Mouse (Mus musculus) neural tube, embryonic 12.5 days (tissue): ENCODE measurements at regions not wholly inside any gene's neighbourhood (a gene's known extent, or its start where the extent isn't known, plus 50 kb on each side); places are given as distances from the start of the nearest gene placed in this dataset.

ENCODE experiments used
- ATAC-seq: fragments of 200-750 bp; cut with Nextera tagmentation; 2 replicates; pipeline ENCODE4 v1.8.0; 2017; ENCODE audit warnings: low read depth, mild to moderate bottlenecking, moderate TSS enrichment, moderate library complexity; ENCODE audit not compliant: low FRiP score
- H3K27ac ChIP-seq: fragments of 300-500 bp; sonication (generic); 2 replicates; pipeline ENCODE4 v1.5.1; 2016
- H3K27me3 ChIP-seq: fragments of 300-500 bp; sonication (generic); replicated peaks from 2 replicates; pipeline ENCODE4 v1.6.1; 2016; ENCODE audit warnings: mild to moderate bottlenecking
- H3K36me3 ChIP-seq: fragments of 300-500 bp; sonication (generic); 2 replicates; pipeline ENCODE4 v1.6.1; 2016; ENCODE audit warnings: mild to moderate bottlenecking
- H3K4me1 ChIP-seq: fragments of 300-500 bp; sonication (generic); 2 replicates; pipeline ENCODE4 v1.6.1; 2016
- H3K4me2 ChIP-seq: fragments of 300-500 bp; sonication (generic); replicated peaks from 2 replicates; pipeline ENCODE4 v1.6.1; 2016; ENCODE audit warnings: mild to moderate bottlenecking
- H3K4me3 ChIP-seq: fragments of 300-500 bp; sonication (generic); 2 replicates; pipeline ENCODE4 v1.5.1; 2016
- H3K9ac ChIP-seq: fragments of 300-500 bp; sonication (generic); 2 replicates; pipeline ENCODE4 v1.6.1; 2016; ENCODE audit warnings: mild to moderate bottlenecking
- H3K9me3 ChIP-seq: fragments of 300-500 bp; sonication (generic); 2 replicates; pipeline ENCODE4 v1.6.1; 2016; ENCODE audit warnings: mild to moderate bottlenecking
- whole genome bisulfite sequencing: fragments of 180-500 bp; shearing (Covaris S2); methylation state at CpG from one replicate; pipeline ENCODE4 v1.1.7; 2016; 5-methylcytosine and 5-hydroxymethylcytosine counted together

DNA sequence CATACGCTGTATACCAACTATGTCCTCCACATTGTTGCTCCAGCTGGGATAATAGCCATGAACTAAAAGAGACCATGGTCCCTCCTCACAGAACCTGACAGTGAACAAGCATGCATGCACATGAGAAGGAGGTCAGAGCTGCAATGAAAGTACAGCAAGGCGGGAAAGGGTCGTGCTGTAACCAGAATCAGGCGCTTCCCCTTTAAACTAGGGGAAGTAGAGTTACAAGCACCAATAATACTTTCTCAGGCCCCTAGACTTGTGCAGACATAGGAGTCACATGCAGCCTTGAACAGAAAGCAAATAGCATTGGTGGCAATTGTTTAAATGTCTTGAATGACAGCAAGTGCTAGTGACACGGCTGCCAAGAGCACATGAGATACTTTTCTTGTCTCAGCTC is 261.8 kb upstream of the Dynlrb2 start:
- Histone ChIP-seq H3K4me3 (no peak overlapping the region), H3K4me1 (peaks cover 6% of the 10 kb centered on the region; the same call in 1 of the 2 replicates), H3K27me3 (no peaks in the 10 kb centered on the region), H3K9me3 (no peaks in the 10 kb centered on the region), H3K27ac (no peak overlapping the region), H3K36me3 (no peaks in the 10 kb centered on the region), H3K9ac (no peak overlapping the region), H3K4me2 (no peak overlapping the region)
- 78% methylated on average over 5 of the region's 5 CpGs for WGBS
- no peak for ATAC-seq

DNA sequence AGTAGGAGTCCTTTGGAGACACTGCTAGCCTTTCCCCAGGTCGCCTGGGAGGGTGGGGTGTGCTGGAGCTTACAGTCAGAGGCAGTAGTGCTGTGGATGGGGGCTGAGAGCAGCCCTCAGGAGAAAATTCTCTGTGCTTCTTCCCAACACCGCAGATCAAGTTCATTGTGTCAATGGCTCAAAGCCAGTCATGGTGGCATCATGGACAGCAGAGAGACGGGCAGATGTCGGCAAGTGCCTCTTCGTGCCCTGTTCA is 262.9 kb upstream of the Dynlrb2 start:
- ATAC-seq, result no peak
- Histone ChIP-seq H3K36me3 (no peaks in the 10 kb centered on the region), H3K27me3 (0 out of 2 replicates have a peak, but pooled peaks cover 2% of the 10 kb centered on the region), H3K4me3 (no peak overlapping the region), H3K9me3 (no peaks in the 10 kb centered on the region), H3K27ac (no peak overlapping the region), H3K4me2 (no peak overlapping the region), H3K9ac (no peak overlapping the region), H3K4me1 (peaks cover 6% of the 10 kb centered on the region; the same call in 1 of the 2 replicates)
- 90% methylated on average over 5 of the region's 5 CpGs for WGBS

DNA sequence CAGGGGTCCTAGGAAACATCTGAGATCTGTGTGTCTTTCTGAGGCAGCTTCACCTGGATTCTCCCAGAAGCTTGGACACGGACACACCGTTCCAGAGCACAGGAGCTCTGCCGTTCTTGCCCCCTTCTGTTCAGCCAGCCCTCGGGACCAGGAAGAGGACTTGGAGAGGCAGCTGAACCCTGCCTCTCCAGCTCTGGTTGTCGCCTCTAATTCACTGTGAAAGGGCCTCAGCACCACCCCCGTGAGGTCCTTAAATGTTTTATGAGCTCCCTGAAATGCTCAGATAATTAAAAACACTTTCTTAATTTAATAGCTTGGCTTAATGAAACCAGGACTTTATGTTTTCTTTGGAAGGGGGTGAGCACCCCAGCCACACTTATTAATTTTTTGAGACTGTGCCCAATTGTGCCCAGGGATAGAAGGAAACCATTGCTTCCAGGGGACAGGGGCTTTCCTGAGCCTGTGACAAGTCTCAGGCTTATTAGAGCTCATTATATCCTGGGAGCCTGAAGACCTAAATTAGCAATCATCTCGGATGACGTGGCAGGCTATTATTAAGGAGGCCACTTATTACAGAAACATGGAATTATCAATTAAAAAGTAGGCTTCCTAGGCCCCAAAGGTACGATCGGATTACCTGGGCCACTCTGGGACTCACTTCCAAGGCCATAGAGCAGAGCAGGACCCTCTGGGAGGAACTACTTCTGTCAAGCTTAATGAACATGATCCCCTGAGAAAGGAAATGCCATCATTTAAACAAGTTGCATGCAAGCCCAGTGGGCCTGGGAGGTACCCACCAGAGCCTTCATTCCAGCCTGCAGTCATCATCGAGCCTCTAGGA is 263.4 kb upstream of the Dynlrb2 start:
- H3K36me3 ChIP-seq, result no peaks in the 10 kb centered on the region
- H3K9ac ChIP-seq, result no peak overlapping the region
- H3K9me3 ChIP-seq, result no peaks in the 10 kb centered on the region
- no peak for ATAC-seq
- H3K4me3 ChIP-seq, result no peak overlapping the region
- H3K4me2 ChIP-seq, result no peak overlapping the region
- peaks cover 6% of the 10 kb centered on the region; the same call in 1 of the 2 replicates for H3K4me1 ChIP-seq
- H3K27me3 ChIP-seq, result 0 out of 2 replicates have a peak, but pooled peaks cover 2% of the 10 kb centered on the region
- H3K27ac ChIP-seq, result no peak overlapping the region
- 60% methylated on average over 11 of the region's 11 CpGs for WGBS

DNA sequence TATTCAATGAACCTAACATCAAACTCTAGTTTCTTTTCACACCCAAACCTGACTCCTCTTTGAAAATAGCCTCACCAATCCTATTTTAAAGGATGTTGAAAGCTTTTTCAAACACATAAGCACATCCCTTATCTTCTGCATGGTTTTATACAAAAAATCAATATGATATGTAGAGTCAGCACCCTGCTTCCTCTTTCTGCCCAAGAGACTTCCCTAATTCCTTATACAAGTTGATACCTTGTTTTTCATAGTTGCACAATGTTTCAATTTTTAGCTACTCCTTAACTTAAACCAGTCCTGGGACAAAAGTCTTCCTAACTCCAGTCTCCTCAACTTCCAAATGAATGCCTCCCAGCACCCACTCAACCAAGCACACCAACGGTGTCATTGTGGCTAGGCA is 266.1 kb upstream of the Dynlrb2 start:
- no peak for ATAC-seq
- H3K4me1 ChIP-seq, result peaks cover 5% of the 10 kb centered on the region; the same call in 1 of the 2 replicates
- 0 out of 2 replicates have a peak, but pooled peaks cover 2% of the 10 kb centered on the region for H3K27me3 ChIP-seq
- 95% methylated on average over 1 of the region's 1 CpGs for WGBS
- no peak overlapping the region for H3K27ac ChIP-seq
- H3K4me3 ChIP-seq, result no peak overlapping the region
- H3K9me3 ChIP-seq, result no peaks in the 10 kb centered on the region
- no peaks in the 10 kb centered on the region for H3K36me3 ChIP-seq
- H3K9ac ChIP-seq, result no peak overlapping the region
- H3K4me2 ChIP-seq, result no peak overlapping the region

DNA sequence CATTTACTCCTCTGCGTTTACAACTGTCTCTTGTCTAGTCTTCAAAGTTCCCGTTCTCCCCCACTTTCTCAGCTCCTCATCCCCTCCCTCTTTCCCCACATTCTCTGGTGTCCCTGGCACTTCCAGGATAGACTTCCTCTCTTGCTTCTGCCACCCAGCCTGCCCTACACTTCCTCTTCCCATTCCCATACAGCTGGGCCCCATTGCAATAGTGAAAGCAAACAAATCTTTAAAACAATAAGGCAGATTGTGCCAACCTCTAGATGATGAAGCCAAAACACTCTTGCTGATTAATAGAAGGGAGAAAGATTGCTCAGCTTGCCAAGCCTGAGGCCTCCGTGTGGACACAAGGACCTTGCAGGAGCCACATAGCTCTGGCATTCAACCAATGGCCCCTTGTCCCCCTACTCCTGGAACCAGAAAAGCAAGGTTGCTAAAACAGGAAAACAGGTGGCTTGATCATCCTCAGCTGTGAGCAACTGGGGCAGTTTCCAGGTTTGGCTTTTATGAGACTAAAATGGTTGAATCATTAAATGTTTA is 267.1 kb upstream of the Dynlrb2 start:
- Histone ChIP-seq H3K9ac (no peak overlapping the region), H3K4me1 (no peaks in the 10 kb centered on the region), H3K27ac (no peak overlapping the region), H3K4me2 (no peak overlapping the region), H3K9me3 (no peaks in the 10 kb centered on the region), H3K27me3 (0 out of 2 replicates have a peak, but pooled peaks cover 2% of the 10 kb centered on the region), H3K4me3 (no peak overlapping the region), H3K36me3 (no peaks in the 10 kb centered on the region)
- ATAC-seq, result no peak
- WGBS, result 86% methylated on average over 3 of the region's 3 CpGs

DNA sequence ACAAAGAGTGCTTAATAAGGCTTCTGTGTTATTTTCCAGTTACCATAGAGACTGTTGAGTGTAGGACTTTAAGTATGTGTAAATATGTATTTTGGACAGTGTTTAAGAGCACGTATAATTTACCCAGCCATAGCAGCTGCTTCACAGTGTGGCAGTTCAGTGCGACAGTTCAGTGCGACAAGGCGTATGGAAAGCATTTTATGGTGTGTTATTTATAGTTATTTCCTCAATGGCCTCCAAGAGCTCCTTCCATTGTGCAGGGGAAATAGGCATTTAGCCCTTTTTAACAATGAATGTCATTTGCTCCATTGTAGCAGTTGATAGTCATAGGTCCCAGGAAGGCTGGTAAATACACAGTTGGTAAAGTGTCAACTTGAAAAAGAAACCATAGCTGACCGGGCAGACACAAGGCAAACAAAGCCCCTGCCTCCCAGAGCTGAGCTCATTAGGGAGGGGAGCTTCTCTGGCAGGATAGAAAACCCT is 275.1 kb upstream of the Dynlrb2 start:
- H3K27me3 ChIP-seq, result no peaks in the 10 kb centered on the region

DNA sequence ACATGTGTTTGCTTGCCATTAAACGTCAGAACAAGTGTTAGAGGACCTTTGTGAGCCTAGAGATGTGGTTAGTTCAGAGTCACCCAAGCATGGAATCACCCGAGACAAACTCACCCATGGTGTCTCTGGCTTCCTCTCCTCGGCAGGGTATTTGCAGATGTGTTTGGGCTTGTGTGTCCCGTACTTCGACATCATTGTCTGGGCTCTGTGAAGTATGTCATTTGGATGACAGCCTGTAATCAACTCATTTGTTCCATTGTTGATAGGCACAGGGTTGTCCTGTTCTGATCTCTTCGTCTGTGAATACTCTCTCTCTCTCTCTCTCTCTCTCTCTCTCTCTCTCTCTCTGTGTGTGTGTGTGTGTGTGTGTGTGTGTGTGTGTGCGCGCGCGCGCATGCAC is 277.8 kb upstream of the Dynlrb2 start:
- 67% methylated on average over 11 of the region's 11 CpGs for WGBS
- H3K9ac ChIP-seq, result no peak overlapping the region
- H3K36me3 ChIP-seq, result no peaks in the 10 kb centered on the region
- peaks cover 10% of the 10 kb centered on the region; the same call in 1 of the 2 replicates for H3K4me1 ChIP-seq
- no peak overlapping the region for H3K27ac ChIP-seq
- no peak overlapping the region for H3K4me2 ChIP-seq
- H3K4me3 ChIP-seq, result no peak overlapping the region
- no peaks in the 10 kb centered on the region for H3K9me3 ChIP-seq
- no peak for ATAC-seq
- H3K27me3 ChIP-seq, result no peaks in the 10 kb centered on the region

More for the DNA sequence above, 275.1 kb upstream of the Dynlrb2 start:
- Histone ChIP-seq H3K9ac (no peak overlapping the region), H3K9me3 (no peaks in the 10 kb centered on the region), H3K4me1 (peaks cover 10% of the 10 kb centered on the region; the same call in 1 of the 2 replicates), H3K4me2 (0 out of 2 replicates have a peak overlapping the region, but pooled peaks have one; percentile 6), H3K4me3 (no peak overlapping the region), H3K27ac (no peak overlapping the region), H3K36me3 (no peaks in the 10 kb centered on the region)
- WGBS, result 6% methylated on average over 5 of the region's 5 CpGs
- peak; percentile 82 for ATAC-seq

- H3K36me3 ChIP-seq, result no peaks in the 10 kb centered on the region
- H3K27ac ChIP-seq, result no peak overlapping the region
- H3K4me2 ChIP-seq, result no peak overlapping the region
- no peaks in the 10 kb centered on the region for H3K4me1 ChIP-seq
- WGBS, result 91% methylated on average over 2 of the region's 2 CpGs
- H3K27me3 ChIP-seq, result no peaks in the 10 kb centered on the region
- no peak for ATAC-seq
- H3K4me3 ChIP-seq, result no peak overlapping the region
- no peaks in the 10 kb centered on the region for H3K9me3 ChIP-seq
- no peak overlapping the region for H3K9ac ChIP-seq
These were observed 281.5 kb upstream of the Dynlrb2 start for GRCm38 (mm10) chr8:116223235-116223634.

DNA sequence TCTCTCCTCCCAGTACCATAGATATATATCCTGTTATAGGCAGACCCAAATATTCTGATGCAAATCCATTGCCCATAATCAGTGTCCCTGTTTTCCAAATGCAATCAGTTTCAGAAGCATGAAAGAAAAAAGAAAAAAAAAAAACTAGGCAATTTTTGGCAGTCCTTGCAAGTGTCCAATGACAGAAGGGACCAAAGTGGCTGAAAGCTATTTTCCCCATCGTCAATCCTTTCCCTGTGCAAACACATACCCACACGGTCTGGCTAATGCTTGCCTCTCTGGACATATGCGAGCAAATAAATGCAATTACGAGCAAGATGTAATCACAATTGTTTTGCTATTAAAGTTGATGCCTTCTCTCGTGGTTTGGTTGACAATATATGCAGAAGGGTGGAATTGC is 288.9 kb upstream of the Dynlrb2 start:
- no peaks in the 10 kb centered on the region for H3K4me1 ChIP-seq
- no peak overlapping the region for H3K4me3 ChIP-seq
- H3K4me2 ChIP-seq, result no peak overlapping the region
- no peaks in the 10 kb centered on the region for H3K36me3 ChIP-seq
- H3K27ac ChIP-seq, result no peak overlapping the region
- no peak for ATAC-seq
- 79% methylated on average over 5 of the region's 5 CpGs for WGBS
- no peaks in the 10 kb centered on the region; the same call in 1 of the 2 replicates for H3K9me3 ChIP-seq
- no peaks in the 10 kb centered on the region for H3K27me3 ChIP-seq
- no peak overlapping the region for H3K9ac ChIP-seq

GRCm38 (mm10) chr8:116215286-116215860 is 289.4 kb upstream of the Dynlrb2 start:
- Histone ChIP-seq H3K9me3 (no peaks in the 10 kb centered on the region; the same call in 1 of the 2 replicates), H3K4me2 (no peak overlapping the region), H3K27ac (no peak overlapping the region), H3K4me1 (no peaks in the 10 kb centered on the region), H3K27me3 (no peaks in the 10 kb centered on the region), H3K36me3 (no peaks in the 10 kb centered on the region), H3K9ac (no peak overlapping the region), H3K4me3 (no peak overlapping the region)
- ATAC-seq, result no peak
- 52% methylated on average over 5 of the region's 5 CpGs for WGBS

GRCm38 (mm10) chr8:116203631-116204030 is 301.1 kb upstream of the Dynlrb2 start:
- Histone ChIP-seq H3K36me3 (no peaks in the 10 kb centered on the region), H3K9ac (no peak overlapping the region), H3K27ac (no peak overlapping the region), H3K4me3 (no peak overlapping the region), H3K4me1 (no peaks in the 10 kb centered on the region), H3K9me3 (peaks cover 4% of the 10 kb centered on the region; the same call in 1 of the 2 replicates), H3K27me3 (no peaks in the 10 kb centered on the region), H3K4me2 (no peak overlapping the region)
- WGBS, result 56% methylated on average over 2 of the region's 2 CpGs
- no peak for ATAC-seq

- Histone ChIP-seq H3K9ac (no peak overlapping the region), H3K27me3 (no peaks in the 10 kb centered on the region), H3K36me3 (no peaks in the 10 kb centered on the region), H3K27ac (no peak overlapping the region), H3K9me3 (no peaks in the 10 kb centered on the region), H3K4me3 (no peak overlapping the region), H3K4me1 (no peaks in the 10 kb centered on the region), H3K4me2 (no peak overlapping the region)
- no peak for ATAC-seq
- 68% methylated on average over 11 of the region's 11 CpGs for WGBS
These were observed 304.2 kb upstream of the Dynlrb2 start for GRCm38 (mm10) chr8:116200459-116200999.
